Mouse (Mus musculus): ENCODE results near the gene Slc9a8.

The Slc9a8 gene

GRCm38 (mm10) chr2:167449331-167450275 lies 28.1 kb downstream of the Slc9a8 start:
- no peak for DNase-seq (ENCODE audit: low read depth)

GRCm38 (mm10) chr2:167450647-167451046 lies 29.1 kb downstream of the Slc9a8 start:
- DNase-seq (ENCODE audit: low read depth), result no peak

DNA sequence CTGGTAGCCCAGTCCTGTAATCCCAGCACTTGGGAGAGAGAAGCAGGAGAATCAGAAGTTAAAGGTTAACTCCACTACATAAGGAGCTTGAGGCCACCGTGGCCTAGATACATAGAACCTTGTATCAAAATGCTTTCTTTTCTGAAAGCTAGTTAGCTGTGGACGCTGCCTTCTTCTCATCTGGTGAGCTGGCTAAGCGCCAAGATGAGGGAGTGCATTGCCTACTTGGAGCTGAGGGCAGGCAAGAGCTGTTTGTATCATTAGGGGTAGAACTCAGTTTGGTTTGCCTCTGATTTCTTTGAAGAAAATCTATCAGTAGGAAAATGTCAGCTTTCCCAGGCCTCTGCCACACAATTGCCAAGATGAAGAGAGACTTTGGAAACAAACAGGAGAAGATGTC lies 32.3 kb downstream of the Slc9a8 start:
- DNase-seq (ENCODE audit: low read depth), result no peak

- no peak for DNase-seq (ENCODE audit: low read depth)
These were observed 35.0 kb downstream of the Slc9a8 start for GRCm38 (mm10) chr2:167456361-167457020.

DNA sequence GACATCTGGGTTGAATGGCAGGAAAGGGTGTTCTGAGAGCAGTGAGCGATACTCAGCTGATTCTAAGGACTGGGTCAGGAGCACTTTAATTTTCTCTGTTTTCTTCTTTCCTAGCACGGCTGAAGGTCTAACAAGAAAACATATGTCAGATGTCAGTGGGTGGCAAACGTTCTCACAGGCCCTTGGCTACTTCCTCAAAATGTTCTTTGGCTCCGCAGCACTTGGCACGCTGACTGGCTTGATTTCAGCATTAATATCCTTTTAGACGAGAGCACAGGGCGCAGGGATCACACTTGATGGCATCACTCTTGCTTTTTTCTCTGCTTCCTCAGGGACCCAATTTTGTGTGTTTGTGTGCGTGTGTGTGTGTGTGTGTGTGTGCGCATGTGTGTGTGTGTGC lies 35.7 kb downstream of the Slc9a8 start:
- DNase-seq (ENCODE audit: low read depth), result no peak

DNA sequence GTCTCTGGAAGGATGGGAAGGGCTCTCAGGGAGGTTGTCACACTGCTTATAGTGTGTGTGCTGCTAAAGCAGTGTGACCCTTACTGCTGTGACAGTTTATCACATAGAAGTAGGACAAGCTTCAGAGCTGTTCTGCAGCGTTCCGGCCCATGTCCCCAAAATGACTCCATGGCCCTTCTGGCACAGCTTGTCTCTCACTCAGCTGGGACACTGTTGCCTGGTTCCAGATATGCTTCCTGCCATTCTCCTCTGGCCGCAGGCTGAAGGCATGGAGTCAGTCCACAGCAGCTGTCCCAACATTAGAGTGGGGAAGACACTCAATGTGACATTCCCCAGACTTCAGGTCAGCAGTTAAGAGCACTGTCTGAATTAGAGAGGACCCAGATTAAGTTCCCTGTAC lies 37.0 kb downstream of the Slc9a8 start:
- DNase-seq (ENCODE audit: low read depth), result no peak

GRCm38 (mm10) chr2:167459071-167459865 lies 37.8 kb downstream of the Slc9a8 start:
- DNase-seq (ENCODE audit: low read depth), result no peak

- DNase-seq (ENCODE audit: low read depth), result no peak
These were observed 41.4 kb downstream of the Slc9a8 start for GRCm38 (mm10) chr2:167462954-167463353.

DNA sequence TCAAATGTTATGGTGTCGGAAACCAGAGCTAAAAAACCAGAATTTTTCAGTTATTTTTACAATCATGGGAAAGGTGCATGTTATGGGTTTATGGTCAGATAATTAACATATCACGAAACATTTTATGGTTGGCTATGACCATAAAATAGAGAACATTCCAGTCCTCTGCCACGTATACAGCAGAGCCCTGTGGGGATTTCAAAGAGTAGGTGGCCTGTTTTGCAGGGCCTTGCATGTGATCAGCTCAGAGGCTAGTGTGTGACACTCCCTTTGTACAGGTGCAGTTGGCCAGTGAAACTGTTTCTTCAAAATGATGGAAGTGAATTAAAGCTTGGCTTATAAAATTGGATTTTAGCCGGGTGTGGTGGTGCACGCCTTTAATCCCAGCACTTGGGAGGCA lies 42.3 kb downstream of the Slc9a8 start:
- DNase-seq (ENCODE audit: low read depth), result no peak

DNA sequence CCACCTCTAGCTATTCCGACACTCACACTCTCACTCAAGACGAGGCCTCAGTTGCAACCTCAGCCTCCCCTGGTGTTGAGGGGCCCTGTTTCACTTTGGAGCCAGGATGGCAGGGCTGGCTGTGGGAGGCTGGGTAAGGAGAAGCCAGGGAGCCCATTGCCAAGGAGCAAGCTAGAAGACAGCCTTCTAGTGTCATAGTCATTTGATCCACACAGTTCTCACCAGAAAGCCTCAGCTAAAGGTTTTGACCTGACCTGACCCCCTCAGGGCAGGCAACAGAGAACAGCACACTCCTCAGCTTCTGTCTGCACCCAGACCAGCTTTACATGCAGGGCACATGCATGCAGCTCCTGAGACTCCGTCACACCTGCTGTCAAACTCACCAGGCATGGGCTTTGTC lies 44.4 kb downstream of the Slc9a8 start:
- no peak for DNase-seq (ENCODE audit: low read depth)

DNA sequence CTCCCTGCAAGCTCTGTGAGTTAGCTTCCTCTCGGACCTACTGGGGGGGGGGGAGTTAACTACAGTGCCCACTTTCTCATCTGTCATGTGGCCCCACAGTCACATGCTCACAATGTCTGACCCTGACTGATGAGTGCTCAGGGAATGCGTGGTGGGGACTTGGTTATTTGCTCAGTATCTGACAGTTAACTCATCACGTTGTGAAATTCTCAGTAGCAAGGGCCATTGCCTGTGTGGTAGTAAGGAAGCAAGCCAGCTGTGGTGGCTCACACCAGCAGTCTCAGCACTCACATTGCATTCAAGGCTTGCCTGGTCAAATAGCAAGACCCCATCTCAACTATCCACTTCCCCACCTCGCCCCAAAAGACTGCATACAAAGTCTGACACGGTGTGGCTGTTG lies 45.7 kb downstream of the Slc9a8 start:
- no peak for DNase-seq (ENCODE audit: low read depth)

- no peak for DNase-seq (ENCODE audit: low read depth)
These were observed 46.9 kb downstream of the Slc9a8 start for GRCm38 (mm10) chr2:167468444-167468843.

DNA sequence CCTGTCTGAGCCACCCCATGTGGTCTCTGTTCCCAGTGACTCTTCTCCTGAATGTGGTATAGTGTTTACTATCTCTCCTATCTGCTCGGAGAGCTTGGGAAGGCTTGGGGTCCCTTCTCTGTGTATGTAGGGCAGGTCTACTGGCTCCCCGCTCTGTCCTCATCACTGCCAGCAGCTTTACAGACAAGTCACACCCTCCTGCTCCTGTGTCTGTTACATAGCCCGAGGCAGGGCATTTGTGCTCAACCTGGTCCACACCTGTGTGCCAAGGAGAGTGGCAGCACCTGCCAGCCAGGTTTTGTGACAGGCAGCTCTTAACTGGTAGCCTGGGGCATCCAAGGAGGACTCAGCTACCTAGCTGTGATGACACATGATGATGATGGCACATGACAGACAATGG lies 49.1 kb downstream of the Slc9a8 start:
- no peak for DNase-seq (ENCODE audit: low read depth)

DNA sequence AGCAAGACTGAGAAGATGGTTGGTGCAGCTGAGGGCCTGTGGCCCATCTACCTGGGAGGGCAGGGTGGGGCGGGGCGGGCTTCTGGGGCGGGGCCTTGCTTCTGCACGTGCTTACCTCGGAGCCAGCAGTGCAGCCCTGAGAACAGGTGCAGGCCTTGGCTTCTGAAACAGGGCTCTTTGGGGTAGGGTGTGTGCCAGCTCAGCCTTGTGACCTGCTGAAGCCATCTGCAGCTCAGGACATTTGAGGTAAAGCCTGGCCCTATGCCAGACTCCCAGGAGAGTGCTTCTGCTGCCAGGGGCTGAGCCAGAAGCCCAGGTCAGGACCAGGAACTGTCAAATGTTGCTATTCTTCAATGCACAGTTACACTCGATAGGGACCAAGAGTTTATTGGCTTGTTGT lies 50.1 kb downstream of the Slc9a8 start:
- DNase-seq (ENCODE audit: low read depth), result no peak

DNA sequence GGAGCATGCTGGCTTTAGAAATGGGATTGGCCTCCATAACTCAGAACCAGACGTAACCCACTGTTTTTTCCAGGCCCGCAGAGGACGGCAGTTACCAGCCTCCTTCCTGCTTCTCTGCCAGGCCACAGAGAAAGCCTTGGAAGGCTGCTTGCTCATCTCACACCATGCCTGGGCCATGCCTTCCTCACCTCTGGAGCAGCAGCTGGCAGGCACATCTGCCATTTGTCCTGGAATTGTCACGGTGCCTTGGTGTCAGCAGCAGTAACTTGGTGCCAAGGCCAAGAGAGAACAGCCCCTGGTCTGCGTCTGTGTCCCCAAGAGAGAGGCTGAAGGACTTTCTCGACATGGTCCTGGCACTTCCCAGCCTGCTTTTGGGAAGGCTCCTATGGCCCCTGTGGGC lies 52.7 kb downstream of the Slc9a8 start:
- DNase-seq (ENCODE audit: low read depth), result no peak

GRCm38 (mm10) chr2:167475596-167475995 lies 54.1 kb downstream of the Slc9a8 start:
- no peak for DNase-seq (ENCODE audit: low read depth)

- DNase-seq (ENCODE audit: low read depth), result no peak
These were observed 54.7 kb downstream of the Slc9a8 start for GRCm38 (mm10) chr2:167476200-167476688.

DNA sequence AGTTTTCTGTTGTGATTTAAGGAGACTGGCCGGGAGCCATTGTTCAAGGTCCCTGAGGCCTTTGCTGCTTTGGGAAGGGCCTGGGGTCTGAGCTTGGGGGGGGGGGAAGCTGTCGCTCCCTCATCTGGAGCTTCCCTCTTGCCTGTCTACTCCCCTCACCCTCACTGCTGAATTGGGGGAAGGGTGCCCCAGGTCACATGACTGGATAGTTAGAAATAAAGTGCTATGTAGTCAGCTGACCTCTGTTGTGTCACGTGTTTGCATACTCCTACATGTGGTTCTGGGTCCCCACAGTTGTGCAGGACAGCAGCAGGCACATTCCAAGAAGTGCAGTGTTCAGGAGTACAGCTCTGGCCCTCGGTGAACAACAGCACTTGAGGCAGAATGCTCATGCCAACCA lies 55.2 kb downstream of the Slc9a8 start:
- no peak for DNase-seq (ENCODE audit: low read depth)

DNA sequence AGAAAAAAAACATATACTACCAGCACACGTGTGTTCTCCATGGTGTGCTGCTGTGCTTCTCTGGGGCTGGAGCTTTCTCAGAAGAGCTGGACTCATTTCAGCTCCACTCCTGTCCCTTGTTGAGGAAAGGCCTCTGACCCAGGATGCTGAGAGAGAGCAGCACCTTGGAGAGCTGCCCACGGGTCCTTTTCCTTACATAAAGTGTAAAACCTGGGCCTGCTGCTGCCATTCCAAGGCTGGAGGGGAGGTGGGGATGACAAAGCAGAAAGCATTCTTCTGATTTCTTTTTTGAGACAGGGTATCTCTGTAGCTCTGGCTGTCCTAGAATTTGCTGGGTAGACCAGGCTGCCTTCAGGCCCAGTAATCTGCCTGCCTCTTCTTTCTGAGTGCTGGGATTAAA lies 56.6 kb downstream of the Slc9a8 start:
- no peak for DNase-seq (ENCODE audit: low read depth)

- DNase-seq (ENCODE audit: low read depth), result no peak
These were observed 58.0 kb downstream of the Slc9a8 start for GRCm38 (mm10) chr2:167479501-167479900.

GRCm38 (mm10) chr2:167482681-167483080 lies 61.2 kb downstream of the Slc9a8 start:
- no peak for DNase-seq (ENCODE audit: low read depth)

DNA sequence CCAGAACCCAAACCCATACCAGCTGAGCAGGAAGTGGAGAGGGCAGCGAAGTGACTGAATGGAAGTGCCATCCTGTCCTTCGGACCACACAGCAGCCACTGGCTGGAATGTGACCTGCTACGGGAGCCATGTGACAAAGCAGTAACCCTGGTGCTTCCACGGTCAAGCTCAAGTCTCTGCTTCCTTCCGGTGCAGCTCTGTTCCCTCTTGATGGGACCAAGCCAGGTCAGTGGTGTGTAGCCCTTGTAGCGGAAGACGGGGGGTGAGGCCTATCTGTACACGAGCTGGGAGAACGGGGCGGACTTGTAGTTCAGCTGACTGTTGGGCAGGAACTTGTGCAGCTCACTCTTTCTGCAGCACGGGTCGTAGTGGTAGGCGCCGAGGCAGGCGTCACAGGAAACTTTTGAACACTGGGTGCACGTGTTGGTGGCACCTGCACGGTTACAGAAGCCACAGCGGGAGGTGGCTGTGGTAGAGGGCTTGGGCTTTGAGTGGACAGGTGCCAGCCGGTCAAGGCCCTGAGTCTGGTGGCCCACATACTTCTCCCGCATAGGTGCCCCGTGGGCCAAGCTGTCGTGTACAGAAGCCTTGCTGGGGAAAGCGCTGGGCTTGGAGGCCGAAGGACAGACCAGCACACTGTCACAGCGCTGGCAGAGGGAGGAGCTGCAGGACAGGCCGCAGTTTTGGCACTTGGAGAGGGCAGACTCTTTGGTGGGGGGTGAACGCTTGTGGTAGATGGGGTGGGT lies 61.7 kb downstream of the Slc9a8 start:
- no peak for DNase-seq (ENCODE audit: low read depth)
